Mouse (Mus musculus) neural tube, embryonic 12.5 days (tissue): ENCODE results near the gene Klhl36. TPM values are rescaled to one million over a fixed set of nuclear protein-coding genes. Genes with fewer than 3 reads are reported as not detected.
A peak's percentile ranks its signal among the peaks of the same experiment; 100 is the strongest.

Source experiments
- ATAC-seq: fragments of 200-750 bp; cut with Nextera tagmentation; 2 replicates; pipeline ENCODE4 v1.8.0; 2017; ENCODE audit warnings: low read depth, mild to moderate bottlenecking, moderate TSS enrichment, moderate library complexity; ENCODE audit not compliant: low FRiP score
- H3K27ac ChIP-seq: fragments of 300-500 bp; sonication (generic); 2 replicates; pipeline ENCODE4 v1.5.1; 2016
- H3K27me3 ChIP-seq: fragments of 300-500 bp; sonication (generic); replicated peaks from 2 replicates; pipeline ENCODE4 v1.6.1; 2016; ENCODE audit warnings: mild to moderate bottlenecking
- H3K36me3 ChIP-seq: fragments of 300-500 bp; sonication (generic); 2 replicates; pipeline ENCODE4 v1.6.1; 2016; ENCODE audit warnings: mild to moderate bottlenecking
- H3K4me1 ChIP-seq: fragments of 300-500 bp; sonication (generic); 2 replicates; pipeline ENCODE4 v1.6.1; 2016
- H3K4me2 ChIP-seq: fragments of 300-500 bp; sonication (generic); replicated peaks from 2 replicates; pipeline ENCODE4 v1.6.1; 2016; ENCODE audit warnings: mild to moderate bottlenecking
- H3K4me3 ChIP-seq: fragments of 300-500 bp; sonication (generic); 2 replicates; pipeline ENCODE4 v1.5.1; 2016
- H3K9ac ChIP-seq: fragments of 300-500 bp; sonication (generic); 2 replicates; pipeline ENCODE4 v1.6.1; 2016; ENCODE audit warnings: mild to moderate bottlenecking
- H3K9me3 ChIP-seq: fragments of 300-500 bp; sonication (generic); 2 replicates; pipeline ENCODE4 v1.6.1; 2016; ENCODE audit warnings: mild to moderate bottlenecking
- WGBS: fragments of 180-500 bp; shearing (Covaris S2); methylation state at CpG from one replicate; pipeline ENCODE4 v1.1.7; 2016; 5-methylcytosine and 5-hydroxymethylcytosine counted together
- polyA plus RNA-seq: library from polyadenylated mRNA; unstranded; fragments of >200 nt; fragmentation: Nextera tagmentation; extraction: Ambion mirVana; gene quantifications from 2 replicates; pipeline ENCODE4 v1.2.1, GENCODE M21; 2016

Klhl36 gene
- polyA plus RNA-seq, 1 experiment from 2014 or later = 10.9 TPM

DNA sequence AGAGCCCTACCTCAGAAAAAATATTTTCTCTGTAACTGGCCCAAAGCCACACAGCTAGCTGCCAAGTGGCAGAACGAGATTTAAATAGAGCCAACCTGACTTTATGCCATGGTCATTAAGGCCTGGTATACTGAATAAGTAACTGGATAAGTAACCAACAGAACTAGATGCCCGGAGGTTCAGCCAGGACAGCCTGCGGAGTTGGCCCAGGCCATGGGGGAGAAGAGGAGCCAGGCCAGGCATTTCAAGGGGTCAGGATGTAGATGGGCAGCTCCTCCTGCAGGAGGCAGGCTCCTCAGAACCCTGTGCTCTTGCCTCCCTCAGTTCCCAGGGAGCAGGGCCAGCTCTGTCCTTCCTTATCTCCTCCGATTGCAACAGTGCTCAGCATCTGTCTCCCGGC is 6.4 kb upstream of the Klhl36 start:
- H3K27me3 ChIP-seq = no peaks in the 10 kb centered on the region
- no peaks in the 10 kb centered on the region for H3K36me3 ChIP-seq
- no peaks in the 10 kb centered on the region for H3K9me3 ChIP-seq
- no peak overlapping the region for H3K4me3 ChIP-seq
- no peak overlapping the region for H3K9ac ChIP-seq
- no peak for ATAC-seq
- H3K27ac ChIP-seq = no peak overlapping the region
- no peaks in the 10 kb centered on the region for H3K4me1 ChIP-seq
- WGBS = 88% methylated on average over 5 of the region's 5 CpGs
- H3K4me2 ChIP-seq = no peak overlapping the region

DNA sequence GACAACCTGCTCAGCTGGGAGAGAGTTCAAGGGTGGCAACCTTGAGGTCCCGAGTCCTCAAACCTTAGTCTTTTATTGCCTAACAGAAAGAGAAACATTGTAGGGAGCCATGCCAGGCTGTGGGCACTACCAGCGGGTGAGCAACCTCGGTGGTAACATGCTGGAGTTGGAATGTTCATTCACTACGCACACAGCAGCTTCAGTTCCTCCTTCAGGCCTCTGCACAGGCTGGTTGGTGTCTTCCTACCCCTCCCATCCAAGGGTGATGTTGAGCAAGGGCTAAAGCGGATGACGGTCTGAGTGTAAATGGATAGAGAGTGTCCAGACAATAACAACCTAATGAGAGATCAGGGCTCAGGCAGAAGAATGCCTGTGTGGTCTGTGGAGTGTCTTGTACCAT is 4.3 kb upstream of the Klhl36 start:
- Histone ChIP-seq H3K4me1 (peaks cover 6% of the 10 kb centered on the region; the same call in 1 of the 2 replicates), H3K4me2 (no peak overlapping the region), H3K27ac (no peak overlapping the region), H3K4me3 (no peak overlapping the region), H3K36me3 (no peaks in the 10 kb centered on the region), H3K9me3 (no peaks in the 10 kb centered on the region), H3K9ac (no peak overlapping the region), H3K27me3 (no peaks in the 10 kb centered on the region)
- WGBS = 76% methylated on average over 6 of the region's 6 CpGs
- ATAC-seq = no peak

DNA sequence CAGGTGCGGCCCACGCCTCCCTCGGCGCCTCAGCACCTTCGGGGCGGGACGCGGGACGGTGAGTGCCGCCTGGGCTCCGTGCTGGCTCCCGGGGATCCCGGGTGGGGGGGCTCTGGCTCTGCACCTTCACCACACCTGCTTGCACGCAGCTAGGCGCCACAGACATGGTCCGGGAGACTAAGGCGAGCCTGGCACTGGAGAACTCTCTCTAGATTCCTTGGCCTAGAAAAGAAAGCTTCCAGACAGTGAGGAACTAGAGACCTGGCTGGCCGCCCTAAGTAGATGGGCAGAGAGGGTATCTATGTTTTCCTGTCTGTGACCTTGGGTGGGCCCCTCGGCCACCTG is 296 bp downstream of the Klhl36 start:
- Histone ChIP-seq H3K27ac (no peak overlapping the region), H3K9ac (peak overlapping the region; percentile 80), H3K4me3 (peak overlapping the region; percentile 70), H3K4me1 (peaks cover 8% of the 10 kb centered on the region; the same call in 1 of the 2 replicates), H3K9me3 (no peaks in the 10 kb centered on the region), H3K27me3 (peaks cover 5% of the 10 kb centered on the region), H3K36me3 (no peaks in the 10 kb centered on the region), H3K4me2 (peak overlapping the region; percentile 89)
- ATAC-seq = peak; percentile 68
- 2% methylated on average over 19 of the region's 19 CpGs for WGBS

DNA sequence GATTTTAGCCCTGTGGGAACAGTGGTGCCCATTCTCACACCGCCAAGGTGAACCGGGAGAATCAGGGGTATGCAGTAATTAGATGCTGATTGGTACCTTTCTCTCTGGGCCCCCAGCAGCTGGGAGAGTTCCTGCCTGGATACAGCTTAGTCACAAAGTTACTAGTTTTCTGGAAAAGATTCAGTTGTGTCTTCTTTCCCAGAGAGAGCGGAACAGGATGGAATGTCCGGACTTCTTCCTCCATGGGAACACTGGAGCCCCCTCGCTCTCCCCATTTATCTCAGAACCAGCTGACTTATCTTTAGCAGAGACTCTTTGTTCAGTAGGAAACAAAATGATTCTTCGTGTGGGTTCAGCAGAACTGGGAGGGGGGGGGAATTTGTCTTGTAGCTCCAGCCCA is 683 bp downstream of the Klhl36 start:
- no peaks in the 10 kb centered on the region for H3K36me3 ChIP-seq
- H3K9me3 ChIP-seq = no peaks in the 10 kb centered on the region
- peak overlapping the region; percentile 80 for H3K9ac ChIP-seq
- H3K27me3 ChIP-seq = peaks cover 5% of the 10 kb centered on the region
- peaks cover 8% of the 10 kb centered on the region; the same call in 1 of the 2 replicates for H3K4me1 ChIP-seq
- H3K4me3 ChIP-seq = peak overlapping the region; percentile 70
- peak overlapping the region; percentile 89 for H3K4me2 ChIP-seq
- no peak for ATAC-seq
- WGBS = 15% methylated on average over 6 of the region's 6 CpGs
- H3K27ac ChIP-seq = no peak overlapping the region

DNA sequence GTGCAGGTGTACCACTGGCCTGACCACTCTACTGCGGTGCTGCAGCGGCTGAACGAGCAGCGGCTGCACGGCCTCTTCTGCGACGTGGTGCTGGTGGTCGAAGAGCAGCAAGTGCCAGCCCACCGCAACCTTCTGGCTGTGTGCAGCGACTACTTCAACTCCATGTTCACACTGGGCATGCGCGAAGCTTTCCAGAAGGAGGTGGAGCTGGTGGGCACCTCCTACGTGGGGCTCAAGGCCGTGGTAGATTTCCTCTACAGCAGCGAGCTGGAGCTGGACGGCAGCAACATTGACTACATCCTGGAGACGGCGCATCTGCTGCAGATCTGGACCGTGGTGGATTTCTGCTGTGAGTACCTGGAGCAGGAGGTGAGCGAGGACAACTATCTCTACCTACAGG is 7.5 kb downstream of the Klhl36 start:
- 83% methylated on average over 20 of the region's 20 CpGs for WGBS
- peaks cover 9% of the 10 kb centered on the region for H3K9me3 ChIP-seq
- peaks cover 43% of the 10 kb centered on the region for H3K36me3 ChIP-seq
- no peaks in the 10 kb centered on the region for H3K4me1 ChIP-seq
- H3K4me3 ChIP-seq = no peak overlapping the region
- no peak overlapping the region for H3K27ac ChIP-seq
- no peak overlapping the region for H3K9ac ChIP-seq
- no peak overlapping the region for H3K4me2 ChIP-seq
- no peak for ATAC-seq
- H3K27me3 ChIP-seq = no peaks in the 10 kb centered on the region; the same call in 1 of the 2 replicates

DNA sequence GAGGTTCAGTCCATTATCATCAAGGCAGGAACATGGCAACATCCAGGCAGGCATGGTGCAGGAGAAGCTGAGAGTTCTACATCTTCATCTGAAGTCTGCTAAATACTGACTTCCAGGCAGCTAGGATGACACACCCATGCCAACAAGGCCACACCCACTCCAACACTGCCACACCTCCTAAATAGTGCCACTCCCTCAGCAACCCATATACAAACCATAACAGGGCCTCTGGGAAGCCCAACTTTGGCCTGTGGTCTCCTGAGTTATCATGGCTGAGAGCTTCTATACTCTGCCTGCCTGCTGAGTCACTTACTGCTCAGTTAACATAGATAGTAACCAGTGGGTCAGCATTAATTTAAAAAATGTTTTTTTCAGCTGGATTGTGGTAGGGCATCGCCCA is 11.1 kb downstream of the Klhl36 start:
- WGBS = 94% methylated on average over 1 of the region's 1 CpGs
- ATAC-seq = no peak
- H3K4me2 ChIP-seq = no peak overlapping the region
- no peak overlapping the region for H3K4me3 ChIP-seq
- no peak overlapping the region for H3K27ac ChIP-seq
- no peaks in the 10 kb centered on the region for H3K4me1 ChIP-seq
- H3K27me3 ChIP-seq = no peaks in the 10 kb centered on the region
- peaks cover 50% of the 10 kb centered on the region for H3K36me3 ChIP-seq
- H3K9ac ChIP-seq = no peak overlapping the region
- peaks cover 9% of the 10 kb centered on the region for H3K9me3 ChIP-seq

DNA sequence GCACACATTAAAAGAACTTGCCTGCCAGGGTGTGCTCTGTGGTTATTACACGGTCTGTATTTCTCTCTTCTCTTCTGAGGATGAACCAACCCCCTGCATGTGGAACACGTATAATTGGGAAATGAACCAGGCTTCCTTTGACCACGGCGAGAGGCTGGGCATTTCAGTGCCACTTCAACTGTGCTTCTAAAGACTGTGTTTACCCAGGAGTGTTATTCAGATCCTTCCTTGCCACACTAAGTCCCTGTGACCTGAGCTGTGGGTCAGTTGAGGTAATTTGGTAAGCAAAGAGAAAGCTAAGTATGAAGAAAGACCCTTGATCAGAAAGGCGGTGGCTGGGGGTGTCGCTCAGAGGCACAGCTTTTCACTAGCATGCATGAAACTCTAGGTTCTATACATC is 19.2 kb downstream of the Klhl36 start:
- WGBS = 78% methylated on average over 6 of the region's 6 CpGs
- no peak overlapping the region for H3K4me2 ChIP-seq
- no peak overlapping the region for H3K9ac ChIP-seq

DNA sequence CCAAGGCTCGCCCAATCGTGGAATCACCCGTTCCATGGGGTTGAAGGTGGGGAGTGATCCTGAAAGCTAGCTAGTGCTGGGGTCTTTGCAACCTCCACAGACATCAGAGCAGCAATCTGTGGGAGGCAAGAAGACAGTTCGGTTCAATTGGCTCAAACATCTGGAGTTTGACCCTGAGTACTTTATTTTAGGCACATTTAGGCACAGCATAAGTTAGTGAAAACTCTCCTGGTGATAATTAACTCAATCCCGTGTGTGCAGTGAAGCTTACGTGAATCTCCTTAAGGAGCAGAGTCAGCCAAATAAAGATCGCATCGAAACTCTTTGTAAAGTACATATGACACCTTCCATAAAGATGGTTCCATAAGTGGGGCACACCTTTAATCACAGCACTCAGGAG is 19.9 kb downstream of the Klhl36 start:
- Histone ChIP-seq H3K4me3 (no peak overlapping the region), H3K9ac (no peak overlapping the region), H3K4me1 (peaks cover 6% of the 10 kb centered on the region), H3K27ac (no peak overlapping the region), H3K9me3 (no peaks in the 10 kb centered on the region), H3K27me3 (no peaks in the 10 kb centered on the region), H3K4me2 (no peak overlapping the region), H3K36me3 (no peaks in the 10 kb centered on the region; the same call in 1 of the 2 replicates)
- 76% methylated on average over 8 of the region's 8 CpGs for WGBS
- ATAC-seq = no peak

More for the DNA sequence above, 19.2 kb downstream of the Klhl36 start:
- ATAC-seq = no peak
- Histone ChIP-seq H3K27me3 (no peaks in the 10 kb centered on the region), H3K27ac (no peak overlapping the region), H3K36me3 (peaks cover 2% of the 10 kb centered on the region; the same call in 1 of the 2 replicates), H3K4me1 (peaks cover 6% of the 10 kb centered on the region), H3K4me3 (no peak overlapping the region), H3K9me3 (no peaks in the 10 kb centered on the region)

DNA sequence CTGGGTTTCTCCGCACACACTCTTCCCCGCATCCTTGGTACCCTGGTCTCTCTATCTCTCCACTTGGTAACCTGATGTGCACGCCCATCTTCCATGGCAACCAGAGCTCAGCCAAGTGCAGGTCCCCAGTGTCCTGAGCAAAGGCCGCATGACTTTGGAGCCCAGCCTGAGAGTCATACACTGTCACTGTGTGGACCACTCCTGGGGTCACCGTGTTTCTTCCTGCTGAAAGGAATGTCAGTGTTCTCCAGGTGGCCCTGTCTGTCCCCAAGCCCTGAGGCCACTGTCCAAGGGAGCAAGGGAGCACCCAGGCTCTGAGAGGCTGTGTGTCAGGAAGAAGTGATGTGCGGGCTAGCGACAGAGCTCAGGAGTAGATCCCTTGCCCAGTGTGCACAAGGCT is 21.2 kb downstream of the Klhl36 start:
- no peaks in the 10 kb centered on the region for H3K27me3 ChIP-seq
- H3K4me2 ChIP-seq = no peak overlapping the region
- no peak overlapping the region for H3K27ac ChIP-seq
- no peaks in the 10 kb centered on the region for H3K9me3 ChIP-seq
- H3K4me3 ChIP-seq = no peak overlapping the region
- H3K36me3 ChIP-seq = no peaks in the 10 kb centered on the region
- 94% methylated on average over 7 of the region's 7 CpGs for WGBS
- peaks cover 9% of the 10 kb centered on the region for H3K4me1 ChIP-seq
- ATAC-seq = no peak
- H3K9ac ChIP-seq = no peak overlapping the region

DNA sequence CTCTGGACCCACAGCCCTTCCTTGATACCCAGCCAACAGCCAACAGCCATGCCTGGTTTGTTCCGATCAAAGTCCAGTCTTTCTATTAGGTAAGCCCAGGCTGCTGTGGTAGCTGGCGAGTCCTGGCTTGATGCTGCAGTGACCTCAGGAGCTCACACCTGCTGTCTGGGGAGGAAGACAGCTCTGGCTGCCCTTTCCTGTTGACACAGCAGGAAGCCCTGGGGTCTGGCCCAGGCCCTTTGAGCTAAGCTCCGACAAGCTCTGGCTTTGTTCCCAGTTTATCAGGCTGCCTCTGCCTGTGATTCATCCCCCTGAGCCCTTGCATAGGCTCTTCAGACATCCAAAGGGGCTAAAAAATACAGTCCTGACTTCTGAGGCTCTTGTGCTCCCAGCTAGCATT is 23.5 kb downstream of the Klhl36 start:
- Histone ChIP-seq H3K4me3 (no peak overlapping the region), H3K27me3 (no peaks in the 10 kb centered on the region), H3K4me1 (peaks cover 9% of the 10 kb centered on the region), H3K9me3 (no peaks in the 10 kb centered on the region), H3K4me2 (no peak overlapping the region), H3K27ac (no peak overlapping the region), H3K36me3 (no peaks in the 10 kb centered on the region), H3K9ac (no peak overlapping the region; the same call in 1 of the 2 replicates)
- ATAC-seq = no peak
- WGBS = 47% methylated on average over 3 of the region's 3 CpGs

DNA sequence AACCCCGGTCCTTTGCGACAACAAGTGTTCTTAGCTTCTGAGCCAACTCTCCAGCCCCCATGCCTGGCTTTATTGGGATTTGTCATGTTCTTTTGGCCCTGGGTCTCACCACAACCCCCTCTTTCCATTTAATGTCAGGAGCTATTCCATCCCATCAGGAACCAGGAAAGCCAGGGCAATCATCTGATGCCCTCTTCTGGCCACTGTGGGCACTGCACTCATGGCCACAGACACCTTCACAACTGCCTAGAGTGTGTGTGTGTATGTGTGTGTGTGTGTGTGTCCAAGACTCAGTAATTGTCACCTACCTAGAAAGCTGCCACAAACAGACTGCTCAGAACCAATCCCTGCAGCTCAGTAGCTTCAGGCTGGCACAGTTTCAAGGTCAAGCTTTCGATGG is 25.1 kb downstream of the Klhl36 start:
- Histone ChIP-seq H3K4me2 (no peak overlapping the region), H3K36me3 (no peaks in the 10 kb centered on the region)
- 96% methylated on average over 3 of the region's 3 CpGs for WGBS

DNA sequence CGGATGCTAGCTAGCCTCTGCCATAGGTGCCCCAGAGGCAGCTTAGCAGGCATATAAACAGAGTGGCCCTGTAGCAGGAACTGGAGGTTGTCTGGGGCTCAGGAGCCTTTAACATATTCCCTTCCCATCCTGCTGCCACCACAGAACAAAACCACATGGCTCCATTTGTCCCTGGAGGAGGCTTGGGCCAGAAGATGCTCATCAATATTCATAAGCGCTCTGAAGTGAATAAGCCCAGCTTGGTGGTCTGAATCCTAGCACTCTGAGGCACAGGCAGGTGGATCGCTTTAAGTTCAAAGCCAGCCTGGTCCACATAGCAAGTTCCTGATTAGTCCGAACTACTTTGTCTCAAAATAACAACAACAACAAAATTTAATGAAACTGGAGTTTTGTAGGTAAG is 25.9 kb downstream of the Klhl36 start:
- Histone ChIP-seq H3K4me2 (no peak overlapping the region), H3K36me3 (no peaks in the 10 kb centered on the region), H3K4me1 (peaks cover 9% of the 10 kb centered on the region), H3K27ac (no peak overlapping the region), H3K4me3 (no peak overlapping the region), H3K9ac (no peak overlapping the region), H3K9me3 (no peaks in the 10 kb centered on the region), H3K27me3 (no peaks in the 10 kb centered on the region)
- ATAC-seq = no peak
- 60% methylated on average over 4 of the region's 4 CpGs for WGBS

More for the DNA sequence above, 25.1 kb downstream of the Klhl36 start:
- H3K4me1 ChIP-seq = peaks cover 9% of the 10 kb centered on the region
- H3K9ac ChIP-seq = no peak overlapping the region
- ATAC-seq = no peak
- no peak overlapping the region for H3K4me3 ChIP-seq
- no peak overlapping the region for H3K27ac ChIP-seq
- H3K27me3 ChIP-seq = no peaks in the 10 kb centered on the region
- no peaks in the 10 kb centered on the region for H3K9me3 ChIP-seq

DNA sequence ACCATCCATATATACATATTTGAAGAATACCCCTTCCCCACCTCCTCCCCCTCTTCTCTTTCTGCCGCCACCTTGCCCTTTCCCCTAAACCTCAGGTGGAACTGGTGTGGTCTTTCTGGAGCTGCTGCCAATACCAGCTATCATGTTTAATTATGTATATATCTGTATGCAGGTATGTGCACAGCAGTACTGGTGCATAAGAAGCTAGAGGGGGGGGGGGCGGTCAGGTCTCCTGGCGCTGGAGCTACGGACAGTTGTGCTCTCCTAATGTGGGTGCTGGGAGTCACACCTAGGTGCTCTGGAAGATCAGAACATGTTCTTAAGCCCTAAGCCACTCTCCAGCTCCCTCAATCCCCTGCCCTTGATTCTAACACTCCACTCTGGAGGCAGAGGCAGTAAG is 35.0 kb downstream of the Klhl36 start:
- Histone ChIP-seq H3K4me3 (no peak overlapping the region), H3K27ac (no peak overlapping the region), H3K36me3 (no peaks in the 10 kb centered on the region), H3K27me3 (peaks cover 19% of the 10 kb centered on the region), H3K9me3 (no peaks in the 10 kb centered on the region), H3K4me1 (no peaks in the 10 kb centered on the region), H3K9ac (no peak overlapping the region), H3K4me2 (no peak overlapping the region)
- WGBS = 72% methylated on average over 4 of the region's 4 CpGs
- ATAC-seq = no peak
